Comparison of ENCODE assay signal across 8 mouse cellular contexts in the genomic region with DNA sequence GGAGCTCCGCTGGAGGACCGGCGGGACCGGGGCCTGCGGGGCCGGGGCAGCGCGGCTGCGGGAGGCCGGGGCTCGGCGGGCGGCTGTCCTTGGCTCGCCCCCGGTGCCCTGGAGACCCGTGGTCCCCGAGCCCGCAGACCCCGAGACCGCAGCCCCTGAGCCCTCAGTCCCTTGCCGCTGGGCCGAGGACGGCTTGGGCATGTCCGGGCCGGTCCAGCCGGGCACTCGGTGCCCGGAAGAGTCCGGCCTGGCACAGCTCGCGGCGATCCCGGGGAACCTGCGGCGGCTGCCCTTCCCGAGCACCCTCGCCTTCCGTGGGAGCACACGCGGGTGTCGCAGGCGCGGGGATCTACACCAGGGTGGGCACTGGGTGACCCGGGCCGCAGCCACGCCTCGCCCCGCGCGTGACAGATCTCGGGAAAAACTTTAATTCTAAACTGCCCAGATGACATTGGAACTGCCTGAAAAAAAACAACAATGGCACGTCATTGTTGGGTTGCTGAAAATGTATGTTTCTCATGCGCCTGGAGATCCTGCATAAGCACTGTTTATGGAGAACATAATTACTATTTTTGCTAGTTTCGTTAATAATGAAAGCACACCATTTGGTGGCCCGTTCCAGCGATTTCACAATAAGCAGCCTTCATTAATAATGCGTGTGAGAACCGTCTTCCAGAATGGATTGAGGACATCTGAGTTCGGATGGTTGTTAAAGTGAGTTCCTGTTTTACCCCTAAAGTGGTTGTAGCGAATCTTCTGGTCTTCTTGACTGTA. TPM values are rescaled to one million over a fixed set of nuclear protein-coding genes. Genes with fewer than 3 reads are reported as not detected.
DNase-seq lines count a peak whose midpoint lies in the region; ATAC-seq and TF ChIP-seq lines count a peak whose summit lies in the region.

No protein-coding gene starts in this region.

- WGBS in kidney, postnatal 0 days = 1% methylated on average over 39 of the region's 60 CpGs
- WGBS in stomach, embryonic 14.5 days = 1% methylated on average over 59 of the region's 60 CpGs

- no peaks in the 10 kb centered on the region for H3K27me3 ChIP-seq in kidney, postnatal 0 days (ENCODE audit: insufficient read depth, low read length)
- no peaks in the 10 kb centered on the region for H3K27me3 ChIP-seq in stomach, embryonic 14.5 days (ENCODE audit: control insufficient read depth, insufficient read depth, low read length)

- H3K36me3 ChIP-seq in kidney, postnatal 0 days (ENCODE audit: insufficient read depth, low read length) = no peaks in the 10 kb centered on the region
- no peaks in the 10 kb centered on the region for H3K36me3 ChIP-seq in stomach, embryonic 14.5 days (ENCODE audit: control insufficient read depth, insufficient read depth, low read length)

- H3K4me3 ChIP-seq in kidney, postnatal 0 days (replicated peaks; ENCODE audit: low read depth, low read length) = peak overlapping the region; percentile 91
- peak overlapping the region; percentile 76 for H3K4me3 ChIP-seq in stomach, embryonic 14.5 days (ENCODE audit: low read depth, low read length)

- DNase-seq in 3134 (ENCODE audit: extremely low read depth, insufficient read length, low spot score) = peak; percentile 69
- peak; percentile 13 for DNase-seq in CD4-positive helper T cell, adult 2 months (ENCODE audit: low read depth, low spot score)
- DNase-seq in cerebellum, adult 8-10 months = peak; percentile 22
- DNase-seq in gastrocnemius, postnatal 25 days = peak; percentile 53
- DNase-seq in kidney, postnatal 0 days (ENCODE audit: low spot score) = peak; percentile 49
- peak; percentile 61 to 64 for DNase-seq in lung, postnatal 4 days

- H3K9ac ChIP-seq in kidney, postnatal 0 days (ENCODE audit: low read depth, low read length) = peak overlapping the region; percentile 90
- H3K9ac ChIP-seq in stomach, embryonic 14.5 days (replicated peaks; ENCODE audit: low read depth, low read length) = peak overlapping the region; percentile 87

- peak overlapping the region; percentile 81 for H3K4me2 ChIP-seq in kidney, postnatal 0 days (ENCODE audit: low read length)
- H3K4me2 ChIP-seq in stomach, embryonic 14.5 days (replicated peaks; ENCODE audit: low read depth, low read length) = peak overlapping the region; percentile 66

- TF ChIP-seq CTCF in kidney, postnatal 0 days (IDR thresholded peaks at IDR 0.05; ENCODE audit: low read depth) = no peak

- H3K4me1 ChIP-seq in kidney, postnatal 0 days (replicated peaks; ENCODE audit: insufficient read depth, low read length) = no peaks in the 10 kb centered on the region
- H3K4me1 ChIP-seq in stomach, embryonic 14.5 days (ENCODE audit: control insufficient read depth, insufficient read depth, low read length) = peaks cover 9% of the 10 kb centered on the region

- peak; percentile 78 for ATAC-seq in kidney, postnatal 0 days (replicated peaks; ENCODE audit: low FRiP score, low read depth)
- peak; percentile 33; the same call in 1 of the 2 replicates for ATAC-seq in stomach, embryonic 14.5 days (ENCODE audit: insufficient number of reproducible peaks, insufficient read depth, low FRiP score, low read depth)
- ATAC-seq in inflammation-experienced regulatory T-cells, adult 6 months = no peak

- no peaks in the 10 kb centered on the region for H3K9me3 ChIP-seq in kidney, postnatal 0 days (replicated peaks; ENCODE audit: low read length)
- no peaks in the 10 kb centered on the region for H3K9me3 ChIP-seq in stomach, embryonic 14.5 days (ENCODE audit: control insufficient read depth, low read depth, low read length)

- H3K27ac ChIP-seq in kidney, postnatal 0 days = peak overlapping the region; percentile 66
- H3K27ac ChIP-seq in stomach, embryonic 14.5 days (ENCODE audit: low read length) = peak overlapping the region; percentile 58; the same call in 1 of the 2 replicates

RNA-seq across cellular contexts. Expression of a gene that starts 0.6 kb away (rescaled TPM):
- total RNA-seq in gastrocnemius, postnatal 25 days (2021) = 100 to 1,000 TPM; 311 to 336 TPM
- polyA plus RNA-seq in kidney, postnatal 0 days (2015; fragmentation: Nextera tagmentation; extraction: Ambion mirVana) = 10.1 and 11.5 TPM in 2 replicates
- 32.5 and 35.8 TPM in 2 replicates for polyA plus RNA-seq in stomach, embryonic 14.5 days (2014; fragmentation: Nextera tagmentation; extraction: Ambion mirVana)
- polyA plus RNA-seq in inflammation-experienced regulatory T-cells, adult 6 months (2017; shearing (Covaris generic)) = under 1 TPM in 2 of 3 experiments, not detected in 1; 0.20 to 0.55 TPM

Comparison
In these comparisons a context has a peak if more than half of its experiments do, and no peak if none do; other contexts are left out.
1. DNase-seq: peak in every context shown above with its lines; median percentile 69 in 3134; 62 in lung, postnatal 4 days; 53 in gastrocnemius, postnatal 25 days; 49 in kidney, postnatal 0 days; 22 in cerebellum, adult 8-10 months; 13 in CD4-positive helper T cell, adult 2 months.